Mouse (Mus musculus): Measurements from ENCODE around the gene Cybrd1. TPM values are rescaled to one million over a fixed set of nuclear protein-coding genes. Genes with fewer than 3 reads are reported as not detected.
A peak's percentile ranks its signal among the peaks of the same experiment; 100 is the strongest.

Cybrd1 gene
- 10 to 100 TPM; 12.0 to 12.8 TPM for total RNA-seq (2021)
- long read RNA-seq, full-length matches to known transcripts: 1 of 4 reads
- long read RNA-seq, partial matches to known transcripts: 0 of 4 reads
- long read RNA-seq, other reads (novel, unspliced or antisense): 3 of 4 reads

DNA sequence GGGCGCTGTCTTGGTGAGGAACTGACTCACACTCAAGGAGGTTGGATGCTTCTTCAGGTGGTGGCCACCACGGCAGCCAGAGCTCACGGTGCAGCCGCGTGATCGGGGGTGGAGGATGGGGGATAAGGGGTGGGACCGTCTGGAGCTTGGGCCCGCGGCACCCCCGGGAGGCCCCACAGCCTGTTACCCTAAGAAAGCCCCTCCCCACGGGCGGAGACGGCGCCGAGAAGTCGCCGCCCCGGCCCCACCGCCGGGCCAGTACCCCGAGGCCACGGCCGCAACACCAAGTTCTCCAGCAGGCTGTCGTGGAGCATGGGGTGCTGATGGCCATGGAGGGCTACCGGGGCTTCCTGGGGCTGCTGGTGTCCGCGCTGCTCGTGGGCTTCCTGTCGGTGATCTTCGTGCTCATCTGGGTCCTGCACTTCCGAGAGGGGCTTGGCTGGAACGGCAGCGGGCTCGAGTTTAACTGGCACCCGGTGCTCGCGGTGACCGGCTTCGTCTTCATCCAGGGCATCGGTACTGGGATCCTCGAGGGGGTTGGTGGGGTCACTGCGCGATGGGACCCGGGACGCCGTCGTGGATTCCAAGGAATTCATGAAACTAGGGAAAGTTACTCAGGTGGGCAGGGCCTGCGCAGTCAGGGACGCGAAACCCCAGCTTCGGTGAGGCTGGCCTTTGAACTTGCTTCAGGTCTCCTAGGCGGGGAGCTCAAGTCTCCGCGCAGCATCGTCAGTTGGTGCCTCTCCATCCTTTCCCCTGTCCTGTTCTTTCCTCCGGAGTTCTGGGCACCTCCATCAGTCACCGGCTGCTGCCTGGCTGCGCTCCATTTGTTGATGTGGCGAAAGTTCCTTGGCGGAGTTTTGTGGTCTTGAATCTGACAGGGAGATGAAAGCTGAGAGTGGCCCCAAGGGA lies at the start of gene Cybrd1:
Cybrd1 (plus strand) TSS at position 127 of the 912 bp plus-strand sequence.
- DNase-seq (ENCODE audit: low spot score in 2 of 2): peak; percentile 52

- no peak for DNase-seq (ENCODE audit: low spot score in 2 of 2)
Observed at GRCm38 (mm10) chr2:71071601-71072000, 46.1 kb upstream of the Cybrd1 start.

GRCm38 (mm10) chr2:71073330-71073729 lies 44.4 kb upstream of the Cybrd1 start:
- DNase-seq (ENCODE audit: low spot score in 2 of 2): no peak

DNA sequence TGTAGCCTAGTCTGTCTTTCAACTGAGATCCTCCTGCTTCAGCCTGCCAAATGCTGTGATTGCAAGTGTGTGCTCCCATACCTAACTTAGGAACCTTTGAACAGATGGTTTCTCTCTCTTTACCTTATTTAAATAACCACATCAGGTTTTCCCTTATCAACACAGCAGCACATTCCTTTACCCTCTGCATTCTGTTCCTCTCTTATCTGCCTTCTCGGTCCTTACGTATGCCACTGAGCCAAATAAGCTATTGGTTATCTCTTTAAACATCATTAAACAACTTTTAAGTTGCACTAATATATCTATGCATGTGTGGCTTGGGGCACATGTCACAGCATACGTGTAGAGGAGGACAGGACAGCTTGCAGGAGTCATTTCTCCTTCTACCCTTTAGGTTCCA lies 43.9 kb upstream of the Cybrd1 start:
- DNase-seq (ENCODE audit: low spot score in 2 of 2): no peak

- DNase-seq (ENCODE audit: low spot score in 2 of 2): peak; percentile 14 to 20
Observed at GRCm38 (mm10) chr2:71082416-71082815, 35.3 kb upstream of the Cybrd1 start.

GRCm38 (mm10) chr2:71083454-71084193 lies 34.1 kb upstream of the Cybrd1 start:
- DNase-seq (ENCODE audit: low spot score in 2 of 2): no peak

DNA sequence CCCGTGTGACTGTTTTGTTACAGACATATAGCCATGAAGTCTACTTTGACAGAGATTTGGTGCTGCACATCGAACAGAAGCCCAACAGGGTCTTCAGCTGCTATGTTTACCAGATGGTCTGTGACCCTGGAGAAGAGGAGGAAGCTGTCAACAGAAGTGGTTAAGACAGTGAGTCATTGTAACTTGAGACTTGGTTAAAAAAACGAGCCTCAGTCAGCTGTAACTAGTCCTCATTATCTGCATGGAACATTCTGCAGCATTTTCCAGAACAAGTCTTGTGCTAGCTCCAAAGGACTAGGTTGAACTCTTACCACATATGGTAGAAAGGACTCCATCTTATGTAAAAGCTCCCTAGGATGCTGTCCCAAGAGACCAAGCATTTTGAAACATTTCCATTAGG lies 28.0 kb upstream of the Cybrd1 start:
- no peak for DNase-seq (ENCODE audit: low spot score in 2 of 2)

DNA sequence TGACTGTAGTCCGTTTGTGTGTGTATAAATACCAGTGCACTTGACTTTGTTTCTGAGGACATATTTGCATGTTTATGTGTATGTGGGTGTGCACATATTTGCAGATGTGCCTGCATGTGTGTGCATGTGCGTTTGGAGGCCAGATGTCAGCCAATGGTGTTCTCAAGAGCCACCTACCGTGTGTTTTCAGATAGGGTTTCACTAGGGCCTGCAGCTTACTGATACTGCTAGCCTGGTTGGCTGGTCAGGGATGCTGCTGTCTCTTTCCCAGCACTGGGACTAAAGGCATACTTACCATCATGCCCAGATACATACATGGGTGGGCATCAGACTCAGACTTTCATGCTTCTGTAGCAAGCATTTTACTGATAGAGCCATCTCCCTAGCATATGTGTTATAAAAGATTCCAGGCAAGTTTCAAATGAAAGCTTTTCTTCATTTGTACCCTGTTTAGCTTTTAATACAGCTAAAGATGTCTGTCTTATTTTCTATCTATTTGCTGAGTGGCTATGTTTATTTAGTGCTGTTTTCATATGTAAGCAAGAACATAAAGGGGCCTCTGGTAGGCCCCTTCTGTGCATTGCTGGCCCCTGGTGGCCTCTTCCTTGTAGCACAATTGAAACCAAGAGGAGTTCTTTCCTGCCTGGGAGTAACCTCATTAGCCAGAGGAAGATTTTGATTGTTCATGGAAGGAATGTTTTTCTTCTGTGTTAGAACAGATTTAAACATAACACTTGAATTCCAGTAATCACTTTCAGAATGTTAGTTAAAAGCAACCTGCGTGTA lies 26.9 kb upstream of the Cybrd1 start:
- no peak for DNase-seq (ENCODE audit: low spot score in 2 of 2)

GRCm38 (mm10) chr2:71096170-71096569 lies 21.6 kb upstream of the Cybrd1 start:
- no peak for DNase-seq (ENCODE audit: low spot score in 2 of 2)

- no peak for DNase-seq (ENCODE audit: low spot score in 2 of 2)
Observed at GRCm38 (mm10) chr2:71102621-71103291, 15.0 kb upstream of the Cybrd1 start.

GRCm38 (mm10) chr2:71103292-71103680 lies 14.4 kb upstream of the Cybrd1 start:
- no peak for DNase-seq (ENCODE audit: low spot score in 2 of 2)

DNA sequence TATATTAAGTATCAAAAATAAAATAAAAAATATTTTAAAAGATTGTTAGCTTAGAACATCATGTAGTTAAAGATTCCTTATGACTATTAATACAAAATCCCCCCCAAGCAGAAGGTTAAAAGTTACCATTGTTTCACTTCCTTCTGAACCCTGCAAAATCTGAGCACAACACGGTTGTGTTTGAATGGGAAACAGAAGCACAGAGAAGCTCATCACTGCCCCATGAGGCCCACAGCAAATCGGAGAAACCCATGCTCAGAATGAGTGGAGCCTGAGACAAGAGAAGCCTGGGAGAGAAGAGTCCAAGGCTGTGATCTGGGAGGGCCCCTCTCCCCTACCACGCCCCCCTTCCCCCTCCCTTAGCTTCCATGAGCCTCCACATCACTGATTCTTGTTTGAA lies 13.0 kb upstream of the Cybrd1 start:
- no peak for DNase-seq (ENCODE audit: low spot score in 2 of 2)

GRCm38 (mm10) chr2:71105469-71106215 lies 12.1 kb upstream of the Cybrd1 start:
- DNase-seq (ENCODE audit: low spot score in 2 of 2): no peak

DNA sequence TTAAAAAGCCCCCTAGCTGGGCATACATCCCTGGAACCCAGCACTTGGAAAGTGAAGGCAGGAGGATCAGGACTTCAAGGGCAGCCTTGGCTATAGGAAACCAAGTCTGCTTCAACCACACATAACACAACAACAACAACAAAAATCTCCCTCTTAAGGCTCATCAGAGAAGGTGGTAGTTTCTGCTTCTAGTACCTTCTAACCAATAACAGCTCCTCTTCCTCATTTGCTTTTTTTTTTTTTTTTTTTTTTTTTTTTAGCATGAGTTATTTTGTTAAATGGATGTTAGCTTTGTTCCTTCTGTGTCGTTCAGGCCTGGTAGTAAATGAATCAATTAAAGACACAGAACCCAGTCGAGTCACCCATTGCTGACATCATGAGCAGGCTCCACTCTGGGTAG lies 10.5 kb upstream of the Cybrd1 start:
- no peak for DNase-seq (ENCODE audit: low spot score in 2 of 2)

- no peak for DNase-seq (ENCODE audit: low spot score in 2 of 2)
Observed at GRCm38 (mm10) chr2:71108541-71108940, 9.2 kb upstream of the Cybrd1 start.

DNA sequence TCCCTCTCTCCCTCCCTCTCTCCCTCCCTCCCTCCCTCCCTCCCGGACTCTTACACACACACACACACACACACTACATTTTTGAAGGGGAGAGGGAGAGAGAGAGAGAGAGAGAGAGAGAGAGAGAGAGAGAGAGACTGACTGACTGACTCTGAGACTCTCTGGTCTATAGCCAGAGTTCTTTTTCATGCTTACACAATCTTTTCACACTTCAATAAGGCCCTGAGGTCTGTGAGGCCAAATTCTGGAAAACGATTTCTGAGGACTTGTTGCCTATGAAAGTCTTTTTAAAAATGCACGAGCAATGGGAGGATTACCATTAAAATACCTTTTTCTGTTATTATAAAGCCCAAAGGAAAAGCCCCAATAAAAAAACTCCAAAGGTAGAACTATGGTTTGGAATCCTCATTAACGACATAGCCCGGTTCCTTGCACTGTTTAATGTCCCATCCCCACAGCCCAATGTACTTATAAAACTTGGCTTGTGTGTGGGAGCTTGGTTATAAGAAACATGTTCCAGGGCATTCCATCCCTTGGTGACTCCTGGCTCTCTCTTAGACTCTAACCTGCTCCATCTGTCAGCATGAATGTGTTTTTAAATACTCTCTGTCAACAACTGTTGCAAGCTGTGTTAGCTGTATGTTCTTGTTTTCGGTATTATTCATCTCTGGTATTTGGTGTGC lies 4.1 kb upstream of the Cybrd1 start:
- DNase-seq (ENCODE audit: low spot score in 2 of 2): no peak

DNA sequence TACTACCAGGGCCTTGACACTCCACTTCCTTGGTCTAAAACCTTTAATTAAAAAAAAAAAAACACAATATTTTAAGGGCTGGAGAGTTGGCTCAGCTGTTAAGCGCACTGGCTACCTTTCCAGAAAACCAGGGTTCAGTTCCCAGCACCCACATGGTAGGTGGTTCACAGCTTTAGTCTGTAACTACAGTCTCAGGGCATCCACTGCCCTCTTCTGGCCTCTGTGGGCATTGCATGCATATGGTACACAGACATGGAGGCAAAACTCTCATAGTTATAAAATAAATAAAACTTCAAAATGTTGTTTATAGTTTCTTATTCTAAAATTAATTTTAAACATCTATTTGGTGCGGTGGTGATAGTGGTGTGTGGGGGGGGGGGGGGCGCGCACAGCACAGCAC lies 1.6 kb upstream of the Cybrd1 start:
- DNase-seq (ENCODE audit: low spot score in 2 of 2): no peak

- peak in 1 of 2 experiments; percentile 37 for DNase-seq (ENCODE audit: low spot score in 2 of 2)
Observed at GRCm38 (mm10) chr2:71120844-71121243, 3.1 kb downstream of the Cybrd1 start.

GRCm38 (mm10) chr2:71121406-71121805 lies 3.7 kb downstream of the Cybrd1 start:
- DNase-seq (ENCODE audit: low spot score in 2 of 2): no peak

Data from layer of hippocampus, postnatal 10 days (tissue).